18 mouse cellular contexts compared by ENCODE assay signal in the genomic region with DNA sequence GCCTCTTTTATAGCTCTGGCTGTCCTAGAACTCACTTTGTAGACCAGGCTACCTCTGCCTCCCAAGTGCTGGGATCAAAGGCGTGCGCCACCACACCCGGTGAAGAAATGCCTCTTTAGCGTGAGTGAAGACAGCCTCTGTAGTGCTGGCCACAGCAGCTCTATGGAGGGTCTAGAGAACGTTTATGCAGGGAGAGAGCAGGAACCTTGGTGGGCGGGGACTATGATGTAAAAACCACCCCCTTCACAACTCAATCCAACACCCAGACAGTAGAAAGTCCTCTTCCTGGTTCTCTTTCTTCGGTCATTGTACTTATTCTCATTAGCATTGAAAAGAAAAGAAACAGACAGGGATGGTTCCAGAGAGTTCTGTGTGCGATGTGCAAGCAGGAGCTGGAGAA. TPM values are rescaled to one million over a fixed set of nuclear protein-coding genes. Genes with fewer than 3 reads are reported as not detected.
"Had no signal": no experiment of that assay in that cellular context is flagged by ENCODE, and none has a peak within 500 bp of the region (broad histone marks: within the 10 kb centered on the region; RNA-seq: fewer than 3 reads in every experiment).

No protein-coding gene starts in this region.

- H3K27ac ChIP-seq: kidney, postnatal 0 days; limb, embryonic 12.5 days; limb, embryonic 15.5 days; liver, embryonic 14.5 days; macrophage; midbrain, embryonic 12.5 days; midbrain, embryonic 15.5 days; neural tube, embryonic 13.5 days; stomach, embryonic 15.5 days had no signal

- DNase-seq: kidney, postnatal 25 days; left cerebral cortex, postnatal 4 days; liver, postnatal 0 days; retina, postnatal 1 day; right cerebral cortex, postnatal 25 days; spleen, adult 18-20 months; thymus, postnatal 36 days had no signal

- H3K4me3 ChIP-seq: limb, embryonic 12.5 days; limb, embryonic 15.5 days; midbrain, embryonic 12.5 days; midbrain, embryonic 15.5 days; neural tube, embryonic 13.5 days; stomach, embryonic 15.5 days had no signal

RNA-seq across cellular contexts. Expression of a gene that starts 40.8 kb away (rescaled TPM):
- total RNA-seq: megakaryocyte, adult 5-6 weeks; neutrophil, adult 5-6 weeks had no signal
